Mouse (Mus musculus): ENCODE measurements around the gene Ggn. TPM values are rescaled to one million over a fixed set of nuclear protein-coding genes. Genes with fewer than 3 reads are reported as not detected.

Ggn gene
- polyA plus RNA-seq, 1 experiment: 2.3 TPM

DNA sequence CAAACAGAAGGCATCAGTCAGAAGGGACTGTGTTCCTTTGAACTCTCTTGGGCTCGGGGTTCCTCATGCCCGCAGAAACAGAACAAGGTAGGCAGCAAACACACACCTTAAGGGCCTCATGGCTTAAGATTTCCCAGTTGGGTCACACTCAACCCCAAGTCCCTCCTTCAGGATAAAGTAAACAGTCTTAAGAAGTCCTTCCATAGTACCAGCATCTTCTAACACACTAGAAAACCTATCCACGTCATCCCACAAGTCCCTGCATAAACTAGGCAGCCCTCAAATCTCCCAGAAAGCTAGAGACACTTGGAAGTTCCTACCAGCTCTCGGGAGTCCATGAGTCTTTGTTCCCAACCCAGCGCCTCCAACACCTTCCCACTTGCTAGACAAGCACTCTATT, 7.7 kb upstream of the Ggn start:
- peaks cover 5% of the 10 kb centered on the region; the same call in 1 of the 2 replicates for H3K4me1 ChIP-seq (ENCODE audit: control insufficient read depth, insufficient read depth, low read length)
- no peak overlapping the region for H3K4me3 ChIP-seq (ENCODE audit: insufficient read depth, low read length)
- H3K27ac ChIP-seq (ENCODE audit: insufficient read depth, low read depth, low read length): no peak overlapping the region
- no peak for TF ChIP-seq POLR2A (IDR thresholded peaks at IDR 0.05; ENCODE audit: borderline replicate concordance, low read depth, low read length)
- TF ChIP-seq CTCF (IDR thresholded peaks at IDR 0.05; ENCODE audit: low read depth, low read length): no peak

DNA sequence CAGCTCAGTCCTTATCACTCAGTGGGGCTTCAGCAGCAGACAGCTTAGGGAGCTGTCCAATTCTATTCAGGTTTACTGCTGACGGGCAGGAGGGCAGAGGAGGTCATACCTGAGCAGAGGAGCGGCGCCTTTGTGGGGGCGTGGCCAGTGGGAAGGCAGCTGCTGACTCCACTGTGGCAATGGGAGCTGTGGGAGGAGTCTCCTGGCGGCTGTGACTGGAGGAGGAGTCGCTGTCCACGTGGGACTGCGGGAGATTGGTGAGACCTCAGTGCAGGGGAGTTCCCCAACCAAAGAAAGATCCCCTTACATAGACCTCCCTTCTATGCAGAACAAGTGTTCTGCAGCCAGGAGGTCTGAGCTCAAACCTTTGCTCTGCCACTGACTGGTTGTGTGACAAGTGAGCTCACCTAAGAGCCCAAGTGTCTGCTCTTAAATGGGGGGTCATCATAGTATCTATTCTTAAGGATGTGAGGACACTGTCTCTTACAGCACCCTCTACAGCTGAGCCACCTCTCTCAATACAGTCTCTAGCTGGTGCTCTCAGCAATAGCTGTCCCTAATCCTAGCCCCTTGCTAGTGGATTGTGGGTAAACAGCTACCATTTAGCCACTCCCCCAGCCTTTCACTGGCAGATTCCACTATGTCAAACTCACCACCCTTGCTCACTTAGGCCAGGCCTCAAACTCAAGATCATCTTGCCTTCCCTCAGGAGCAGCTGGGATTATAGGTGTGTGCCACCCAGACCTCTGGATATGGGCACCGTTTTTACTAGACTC, 7.1 kb upstream of the Ggn start:
- H3K4me3 ChIP-seq (ENCODE audit: insufficient read depth, low read length): no peak overlapping the region
- peaks cover 5% of the 10 kb centered on the region; the same call in 1 of the 2 replicates for H3K4me1 ChIP-seq (ENCODE audit: control insufficient read depth, insufficient read depth, low read length)
- TF ChIP-seq POLR2A (IDR thresholded peaks at IDR 0.05; ENCODE audit: borderline replicate concordance, low read depth, low read length): no peak
- TF ChIP-seq CTCF (IDR thresholded peaks at IDR 0.05; ENCODE audit: low read depth, low read length): no peak
- H3K27ac ChIP-seq (ENCODE audit: insufficient read depth, low read depth, low read length): no peak overlapping the region

DNA sequence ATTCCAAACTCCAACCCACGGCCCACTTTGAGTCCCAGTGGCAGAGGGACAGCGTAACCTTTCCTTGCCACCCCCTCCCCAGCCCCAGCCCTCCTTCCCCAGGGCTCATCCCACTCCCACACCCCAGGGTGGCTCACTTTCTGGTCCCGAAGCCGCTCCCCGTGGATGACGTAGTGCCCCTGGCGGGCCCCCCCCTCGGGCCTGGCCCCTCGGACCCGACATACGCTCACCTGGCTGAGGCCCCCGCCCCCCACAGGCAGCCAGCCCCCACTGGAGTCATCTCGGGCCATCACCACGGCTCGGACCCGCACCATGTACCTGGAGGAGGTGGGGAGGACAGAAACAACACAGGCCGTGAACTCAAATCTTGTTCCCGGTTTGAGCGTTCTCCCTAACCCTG, 2.4 kb upstream of the Ggn start:
- Histone ChIP-seq H3K27ac (ENCODE audit: insufficient read depth, low read depth, low read length) (no peak overlapping the region), H3K4me3 (ENCODE audit: insufficient read depth, low read length) (no peak overlapping the region), H3K4me1 (ENCODE audit: control insufficient read depth, insufficient read depth, low read length) (peaks cover 8% of the 10 kb centered on the region; the same call in 1 of the 2 replicates)
- no peak for TF ChIP-seq CTCF (IDR thresholded peaks at IDR 0.05; ENCODE audit: low read depth, low read length)
- TF ChIP-seq POLR2A (IDR thresholded peaks at IDR 0.05; ENCODE audit: borderline replicate concordance, low read depth, low read length): no peak

DNA sequence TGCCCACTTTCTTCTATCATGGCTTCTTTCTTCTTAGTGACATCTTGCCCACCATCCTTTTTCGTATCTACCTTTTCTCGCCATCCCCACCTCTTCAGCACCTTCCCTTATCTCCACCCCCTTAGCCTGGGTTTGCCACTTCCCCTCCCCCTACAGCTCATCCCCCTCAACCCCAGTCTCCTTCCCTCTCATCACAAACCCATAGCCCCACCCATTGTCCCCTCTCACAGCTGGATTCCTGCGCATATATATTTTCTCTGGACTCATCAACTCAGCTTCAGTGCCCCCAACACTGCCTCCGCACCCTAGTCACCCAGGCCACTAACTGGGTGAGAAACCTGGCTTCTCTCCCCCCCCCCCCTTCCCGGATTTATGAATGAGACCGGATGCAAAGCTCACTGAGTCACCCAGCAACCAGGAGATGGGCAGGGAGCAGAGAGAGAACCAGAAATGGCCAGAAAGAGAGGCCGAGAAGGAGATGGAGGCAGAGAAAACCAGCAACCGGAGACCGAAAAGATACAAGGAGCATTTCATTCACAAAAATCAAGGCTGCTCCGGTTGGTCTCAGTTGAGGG, 1.8 kb upstream of the Ggn start:
- H3K27ac ChIP-seq (ENCODE audit: insufficient read depth, low read depth, low read length): no peak overlapping the region

DNA sequence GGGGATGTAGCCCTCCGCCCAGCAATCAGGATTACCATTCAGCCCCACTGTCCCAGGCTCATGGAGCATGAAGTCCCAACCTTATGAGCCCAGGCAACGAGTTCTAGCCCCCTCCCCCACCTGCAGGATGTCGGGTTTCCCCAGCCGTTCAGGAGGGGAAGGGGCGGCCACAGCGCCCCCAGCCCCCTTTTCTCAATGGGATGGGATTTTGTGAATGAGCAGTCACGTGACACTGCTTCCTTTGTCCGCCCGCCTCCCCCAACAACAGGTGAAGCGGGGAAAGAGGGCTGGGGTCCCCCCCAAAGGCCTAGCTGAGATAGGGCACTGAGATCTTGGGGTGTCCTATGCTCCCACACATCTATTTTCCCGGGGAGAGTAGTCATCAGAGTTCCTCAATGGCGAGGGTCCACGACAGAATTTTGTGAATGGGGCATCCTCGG, 1.2 kb upstream of the Ggn start:
- Histone ChIP-seq H3K4me1 (ENCODE audit: control insufficient read depth, insufficient read depth, low read length) (peaks cover 3% of the 10 kb centered on the region; the same call in 1 of the 2 replicates), H3K27ac (ENCODE audit: insufficient read depth, low read depth, low read length) (no peak overlapping the region)

More for the DNA sequence above, 1.8 kb upstream of the Ggn start:
- no peak for TF ChIP-seq POLR2A (IDR thresholded peaks at IDR 0.05; ENCODE audit: borderline replicate concordance, low read depth, low read length)
- TF ChIP-seq CTCF (IDR thresholded peaks at IDR 0.05; ENCODE audit: low read depth, low read length): no peak
- H3K4me3 ChIP-seq (ENCODE audit: insufficient read depth, low read length): no peak overlapping the region
- peaks cover 4% of the 10 kb centered on the region; the same call in 1 of the 2 replicates for H3K4me1 ChIP-seq (ENCODE audit: control insufficient read depth, insufficient read depth, low read length)

DNA sequence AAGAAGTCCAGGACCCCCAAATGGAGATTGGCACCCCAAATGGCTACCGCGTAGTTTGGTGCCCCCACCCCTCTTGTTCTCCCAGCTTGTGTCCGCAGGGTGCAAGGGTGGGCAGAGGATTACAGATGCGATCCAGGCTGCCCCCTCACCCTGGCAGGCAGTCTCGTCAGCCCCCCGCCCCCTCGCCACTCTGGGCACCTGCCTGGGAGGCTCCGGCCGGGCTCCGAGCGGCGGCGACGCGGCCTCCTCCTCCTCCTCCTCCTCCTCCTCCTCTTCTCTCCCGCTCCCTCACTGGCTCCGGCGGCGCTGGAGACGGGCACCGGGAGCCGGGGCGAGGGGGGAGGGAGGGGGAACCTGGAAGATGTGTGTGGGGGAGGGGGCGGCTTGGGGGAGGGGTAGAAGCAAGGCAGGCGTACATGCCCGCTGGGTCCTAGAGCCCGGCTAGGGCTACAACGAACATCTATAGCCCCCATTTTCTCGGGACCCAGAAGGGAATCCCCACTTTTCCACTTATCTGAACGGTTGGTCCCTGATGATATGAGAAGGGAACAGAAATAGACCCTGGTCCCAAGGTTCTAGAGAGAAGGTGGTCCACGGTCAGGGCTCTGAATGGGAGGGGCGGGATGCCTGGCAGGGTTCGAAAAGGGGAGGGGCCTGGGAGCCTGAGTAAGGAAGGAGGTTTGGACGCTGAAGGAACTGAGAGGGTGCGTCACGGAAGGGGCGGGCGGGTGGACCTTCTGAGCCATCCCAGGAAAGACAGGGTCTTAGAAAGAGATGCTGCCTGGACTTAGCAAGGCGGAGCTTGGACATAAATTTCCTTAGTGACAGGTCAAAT, 562 bp upstream of the Ggn start:
- Histone ChIP-seq H3K27ac (ENCODE audit: insufficient read depth, low read depth, low read length) (peak overlapping the region; percentile 62; the same call in 1 of the 2 replicates), H3K4me3 (ENCODE audit: insufficient read depth, low read length) (peak overlapping the region; percentile 72), H3K4me1 (ENCODE audit: control insufficient read depth, insufficient read depth, low read length) (peaks cover 3% of the 10 kb centered on the region; the same call in 1 of the 2 replicates)
- TF ChIP-seq CTCF (IDR thresholded peaks at IDR 0.05; ENCODE audit: low read depth, low read length): no peak
- no peak for TF ChIP-seq POLR2A (IDR thresholded peaks at IDR 0.05; ENCODE audit: borderline replicate concordance, low read depth, low read length)

More for the DNA sequence above, 1.2 kb upstream of the Ggn start:
- TF ChIP-seq CTCF (IDR thresholded peaks at IDR 0.05; ENCODE audit: low read depth, low read length): no peak
- TF ChIP-seq POLR2A (IDR thresholded peaks at IDR 0.05; ENCODE audit: borderline replicate concordance, low read depth, low read length): no peak
- H3K4me3 ChIP-seq (ENCODE audit: insufficient read depth, low read length): peak overlapping the region; percentile 72

DNA sequence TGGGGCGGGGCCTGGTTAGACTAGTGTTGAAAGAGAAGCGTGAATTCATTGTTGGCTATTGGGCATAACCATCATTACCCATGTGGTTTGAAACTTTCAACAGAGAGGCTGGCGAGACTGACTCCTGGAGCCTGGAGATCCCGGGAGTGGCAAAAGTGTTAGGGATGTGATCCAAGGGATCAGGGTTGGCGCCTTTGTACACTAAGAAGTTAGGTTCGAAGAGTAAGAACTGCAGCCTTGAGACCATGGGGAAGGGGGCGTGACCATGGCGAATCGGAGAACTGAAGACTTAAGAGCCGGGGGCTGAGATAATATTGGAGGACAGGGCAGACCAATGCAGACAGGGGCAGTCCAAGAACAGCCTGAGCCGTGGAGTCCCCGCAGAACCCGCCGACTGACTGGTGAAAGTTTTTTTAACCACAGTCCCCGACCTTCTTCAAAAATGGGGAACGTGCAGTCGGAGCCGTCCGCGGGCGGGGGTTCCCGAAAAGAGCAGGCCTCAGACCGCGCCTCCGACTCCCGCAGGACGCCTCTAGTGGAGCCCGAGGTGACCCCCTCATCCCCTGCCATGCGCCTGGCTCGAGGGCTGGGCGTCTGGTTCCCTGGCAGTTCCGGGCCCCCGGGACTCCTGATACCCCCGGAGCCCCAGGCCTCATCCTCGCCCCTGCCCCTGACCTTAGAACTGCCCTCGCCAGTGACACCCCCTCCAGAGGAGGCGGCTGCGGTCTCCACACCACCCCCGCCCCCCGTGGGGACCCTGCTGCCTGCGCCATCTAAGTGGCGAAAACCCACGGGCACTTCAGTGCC, 948 bp downstream of the Ggn start:
- peaks cover 3% of the 10 kb centered on the region; the same call in 1 of the 2 replicates for H3K4me1 ChIP-seq (ENCODE audit: control insufficient read depth, insufficient read depth, low read length)
- H3K4me3 ChIP-seq (ENCODE audit: insufficient read depth, low read length): peak overlapping the region; percentile 72
- H3K27ac ChIP-seq (ENCODE audit: insufficient read depth, low read depth, low read length): 0 out of 2 replicates have a peak overlapping the region, but pooled peaks have one; percentile 7
- TF ChIP-seq CTCF (IDR thresholded peaks at IDR 0.05; ENCODE audit: low read depth, low read length): no peak
- no peak for TF ChIP-seq POLR2A (IDR thresholded peaks at IDR 0.05; ENCODE audit: borderline replicate concordance, low read depth, low read length)

DNA sequence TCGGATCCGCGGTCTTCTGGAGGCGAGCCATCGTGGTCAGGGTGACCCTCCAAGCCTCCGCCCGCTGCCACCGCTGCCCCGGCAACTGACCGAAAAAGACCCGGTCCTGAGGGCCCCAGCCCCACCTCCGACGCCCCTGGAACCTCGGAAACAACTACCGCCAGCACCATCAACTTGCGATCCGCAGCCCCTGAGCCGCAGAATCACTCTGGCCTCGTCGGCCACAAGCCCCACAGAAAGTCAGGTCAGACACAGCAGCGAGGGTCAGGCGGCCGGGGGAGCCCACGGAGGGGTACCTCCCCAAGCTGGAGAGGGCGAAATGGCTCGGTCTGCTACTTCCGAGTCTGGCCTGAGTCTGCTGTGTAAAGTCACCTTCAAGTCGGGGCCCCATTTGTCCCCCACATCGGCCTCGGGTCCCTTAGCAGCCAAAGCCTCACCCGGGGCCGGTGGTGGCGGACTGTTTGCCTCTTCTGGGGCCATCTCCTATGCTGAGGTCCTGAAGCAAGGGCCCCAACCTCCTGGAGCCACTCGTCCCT, 1.6 kb downstream of the Ggn start:
- peak overlapping the region; percentile 72 for H3K4me3 ChIP-seq (ENCODE audit: insufficient read depth, low read length)
- H3K4me1 ChIP-seq (ENCODE audit: control insufficient read depth, insufficient read depth, low read length): peaks cover 3% of the 10 kb centered on the region; the same call in 1 of the 2 replicates
- TF ChIP-seq POLR2A (IDR thresholded peaks at IDR 0.05; ENCODE audit: borderline replicate concordance, low read depth, low read length) (no peak), CTCF (IDR thresholded peaks at IDR 0.05; ENCODE audit: low read depth, low read length) (no peak)
- H3K27ac ChIP-seq (ENCODE audit: insufficient read depth, low read depth, low read length): no peak overlapping the region
